Comparison of ENCODE assay signal across 27 mouse cellular contexts in genomic region chr19:16411302-16411701, GRCm38 (mm10). TPM values are rescaled to one million over a fixed set of nuclear protein-coding genes. Genes with fewer than 3 reads are reported as not detected.
DNase-seq lines count a peak whose midpoint lies in the region; ATAC-seq and TF ChIP-seq lines count a peak whose summit lies in the region.
"Had no signal": no experiment of that assay in that cellular context is flagged by ENCODE, and none has a peak within 500 bp of the region (broad histone marks: within the 10 kb centered on the region; RNA-seq: fewer than 3 reads in every experiment).

No protein-coding gene starts in this region.

- ATAC-seq in lung, embryonic 14.5 days (ENCODE audit: insufficient read depth) = peak; percentile 75
- peak; percentile 62 for ATAC-seq in lung, postnatal 0 days
- ATAC-seq in stomach, postnatal 0 days (ENCODE audit: low FRiP score, low TSS enrichment) = 0 out of 2 replicates have a peak, but pooled peaks have one; percentile 24
- ATAC-seq: CD4-positive, CD25-positive, alpha-beta regulatory T cell, adult 4 months; forebrain, embryonic 13.5 days; forebrain, postnatal 0 days; hindbrain, postnatal 0 days had no signal

- TF ChIP-seq EP300 in lung, postnatal 0 days (IDR thresholded peaks at IDR 0.05) = no peak
- no peak for TF ChIP-seq EP300 in stomach, postnatal 0 days (optimal IDR thresholded peaks at IDR 0.05)

- no peaks in the 10 kb centered on the region for H3K4me1 ChIP-seq in lung, embryonic 14.5 days (ENCODE audit: insufficient read depth)
- H3K4me1 ChIP-seq in lung, postnatal 0 days (ENCODE audit: insufficient read depth, low read depth, low read length) = no peaks in the 10 kb centered on the region
- H3K4me1 ChIP-seq in lung, adult 2 months (ENCODE audit: control insufficient read depth, insufficient read depth, low read length) = no peaks in the 10 kb centered on the region
- no peaks in the 10 kb centered on the region for H3K4me1 ChIP-seq in stomach, postnatal 0 days (replicated peaks; ENCODE audit: control insufficient read depth, insufficient read depth)
- H3K4me1 ChIP-seq: embryonic facial prominence, embryonic 10.5 days; embryonic facial prominence, embryonic 13.5 days; heart, embryonic 13.5 days had no signal

- H3K9me3 ChIP-seq in lung, embryonic 14.5 days (ENCODE audit: low read depth, low read length) = no peaks in the 10 kb centered on the region
- H3K9me3 ChIP-seq in lung, postnatal 0 days (ENCODE audit: low read length) = no peaks in the 10 kb centered on the region
- no peaks in the 10 kb centered on the region for H3K9me3 ChIP-seq in stomach, postnatal 0 days (ENCODE audit: control insufficient read depth, low read length)
- H3K9me3 ChIP-seq: embryonic facial prominence, embryonic 10.5 days; embryonic facial prominence, embryonic 13.5 days; forebrain, embryonic 13.5 days; heart, embryonic 13.5 days had no signal

- no peaks in the 10 kb centered on the region for H3K27me3 ChIP-seq in lung, embryonic 14.5 days (ENCODE audit: insufficient read depth, low read length)
- H3K27me3 ChIP-seq in lung, postnatal 0 days (replicated peaks; ENCODE audit: insufficient read depth, low read length) = no peaks in the 10 kb centered on the region
- H3K27me3 ChIP-seq in stomach, postnatal 0 days (ENCODE audit: control insufficient read depth, insufficient read depth, low read length) = no peaks in the 10 kb centered on the region
- H3K27me3 ChIP-seq: embryonic facial prominence, embryonic 13.5 days; forebrain, embryonic 13.5 days; heart, embryonic 13.5 days had no signal

- no peak overlapping the region for H3K9ac ChIP-seq in lung, embryonic 14.5 days
- no peak overlapping the region for H3K9ac ChIP-seq in lung, postnatal 0 days (replicated peaks; ENCODE audit: low read depth)
- no peak overlapping the region for H3K9ac ChIP-seq in stomach, postnatal 0 days (ENCODE audit: low read length)
- H3K9ac ChIP-seq: embryonic facial prominence, embryonic 13.5 days; forebrain, embryonic 13.5 days; forebrain, postnatal 0 days; heart, embryonic 13.5 days; hindbrain, embryonic 14.5 days had no signal

- H3K4me3 ChIP-seq in lung, embryonic 14.5 days (ENCODE audit: low read depth, low read length) = no peak overlapping the region
- no peak overlapping the region for H3K4me3 ChIP-seq in lung, postnatal 0 days (ENCODE audit: low read depth, low read length)
- H3K4me3 ChIP-seq in lung, adult 2 months (replicated peaks; ENCODE audit: extremely low read depth, low read depth, low read length) = no peak overlapping the region
- H3K4me3 ChIP-seq in stomach, postnatal 0 days (ENCODE audit: low read depth, low read length) = no peak overlapping the region
- H3K4me3 ChIP-seq: embryonic facial prominence, embryonic 10.5 days; embryonic facial prominence, embryonic 13.5 days; erythroblast, embryonic 14.5 days; forebrain, embryonic 13.5 days; gastrocnemius, adult 2 months; heart, embryonic 13.5 days had no signal

- no peak for TF ChIP-seq CTCF in lung, embryonic 14.5 days (IDR thresholded peaks at IDR 0.05; ENCODE audit: low read depth)
- TF ChIP-seq CTCF in lung, postnatal 0 days (IDR thresholded peaks at IDR 0.05) = no peak
- no peak for TF ChIP-seq CTCF in lung, adult 2 months (IDR thresholded peaks at IDR 0.05; ENCODE audit: insufficient read depth, low read length)
- no peak for TF ChIP-seq CTCF in stomach, postnatal 0 days (IDR thresholded peaks at IDR 0.05; ENCODE audit: low read depth)

- TF ChIP-seq POLR2A in lung, adult 2 months (IDR thresholded peaks at IDR 0.05; ENCODE audit: borderline replicate concordance, extremely low read depth, low read depth, low read length) = no peak

- DNase-seq in lung, embryonic 14.5 days = peak; percentile 26
- DNase-seq in lung, postnatal 4 days = no peak
- DNase-seq in lung, postnatal 0 days (ENCODE audit: low spot score) = peak; percentile 50
- no peak for DNase-seq in lung, adult 2 months
- DNase-seq in stomach, postnatal 0 days (ENCODE audit: low spot score) = no peak
- no peak for DNase-seq in cerebellum, postnatal 14 days
- DNase-seq: adrenal gland, adult 2 months; adrenal gland, postnatal 14 days; cerebellum, adult 11 months; cerebellum, adult 2 months; cerebellum, adult 9-11 months; cerebellum, postnatal 36 days; embryo, embryonic 11 days; forebrain, postnatal 0 days; gastrocnemius, adult 2 months; gastrocnemius, postnatal 14 days; heart, adult 18-20 months; heart, postnatal 14 days; heart, postnatal 4 days had no signal

- H3K4me2 ChIP-seq in lung, embryonic 14.5 days = no peak overlapping the region
- no peak overlapping the region for H3K4me2 ChIP-seq in lung, postnatal 0 days (replicated peaks; ENCODE audit: low read depth, low read length)
- no peak overlapping the region for H3K4me2 ChIP-seq in stomach, postnatal 0 days (replicated peaks; ENCODE audit: low read depth)
- H3K4me2 ChIP-seq: embryonic facial prominence, embryonic 13.5 days; forebrain, embryonic 13.5 days; heart, embryonic 13.5 days; hindbrain, embryonic 14.5 days had no signal

- H3K27ac ChIP-seq in lung, embryonic 14.5 days (ENCODE audit: low read depth) = no peak overlapping the region
- no peak overlapping the region for H3K27ac ChIP-seq in lung, postnatal 0 days (ENCODE audit: low read length)
- H3K27ac ChIP-seq in stomach, postnatal 0 days (replicated peaks) = no peak overlapping the region
- H3K27ac ChIP-seq: embryonic facial prominence, embryonic 10.5 days; embryonic facial prominence, embryonic 13.5 days; forebrain, embryonic 13.5 days; gastrocnemius, adult 2 months; heart, embryonic 13.5 days; hindbrain, embryonic 14.5 days; hindbrain, postnatal 0 days had no signal

- no peaks in the 10 kb centered on the region for H3K36me3 ChIP-seq in lung, embryonic 14.5 days (ENCODE audit: insufficient read depth)
- no peaks in the 10 kb centered on the region for H3K36me3 ChIP-seq in lung, postnatal 0 days (ENCODE audit: insufficient read depth, low read length)
- H3K36me3 ChIP-seq in stomach, postnatal 0 days (ENCODE audit: control insufficient read depth, insufficient read depth, low read length) = no peaks in the 10 kb centered on the region
- H3K36me3 ChIP-seq: embryonic facial prominence, embryonic 10.5 days; embryonic facial prominence, embryonic 13.5 days; heart, embryonic 13.5 days had no signal

RNA-seq across cellular contexts. Expression of gene Gna14, which starts 24.3 kb away (rescaled TPM):
- polyA plus RNA-seq in lung, embryonic 14.5 days (2014; fragmentation: Nextera tagmentation; extraction: Ambion mirVana) = 10.5 and 13.4 TPM in 2 replicates
- 14.9 and 15.6 TPM in 2 replicates for polyA plus RNA-seq in lung, postnatal 0 days (2015; fragmentation: Nextera tagmentation; extraction: Ambion mirVana)
- 15.2 and 16.5 TPM in 2 replicates for polyA plus RNA-seq in lung, adult 2 months (2012; rRNA removed)
- polyA plus RNA-seq in stomach, postnatal 0 days (2015; fragmentation: Nextera tagmentation; extraction: Ambion mirVana) = 9.0 and 11.7 TPM in 2 replicates
- polyA plus RNA-seq: erythroblast, embryonic 14.5 days had no signal

Comparison
In these comparisons a context has a peak if more than half of its experiments do, and no peak if none do; other contexts are left out.
1. DNase-seq: peak in lung, embryonic 14.5 days (single experiment) and lung, postnatal 0 days (single experiment); none in lung, postnatal 4 days (0 of 2), lung, adult 2 months (single experiment), stomach, postnatal 0 days (single experiment) and cerebellum, postnatal 14 days (0 of 2).
2. ATAC-seq: peak in every context shown above with its lines; median percentile 75 in lung, embryonic 14.5 days; 62 in lung, postnatal 0 days; 24 in stomach, postnatal 0 days.